Comparison of ENCODE assay signal across 13 mouse cellular contexts in genomic region chr8:71290211-71290610, GRCm38 (mm10).
"Had no signal": no experiment of that assay in that cellular context is flagged by ENCODE, and none has a peak within 500 bp of the region (broad histone marks: within the 10 kb centered on the region; RNA-seq: fewer than 3 reads in every experiment).

No protein-coding gene starts in this region.

- H3K4me2 ChIP-seq: kidney, embryonic 15.5 days; limb, embryonic 15.5 days; liver, embryonic 12.5 days; lung, embryonic 15.5 days; midbrain, embryonic 11.5 days; neural tube, embryonic 13.5 days; stomach, embryonic 15.5 days had no signal

- H3K27ac ChIP-seq: kidney, embryonic 15.5 days; left cerebral cortex, adult 2 months; limb, embryonic 15.5 days; liver, embryonic 12.5 days; lung, embryonic 15.5 days; neural tube, embryonic 13.5 days; stomach, embryonic 15.5 days had no signal

- H3K9me3 ChIP-seq: kidney, embryonic 15.5 days; limb, embryonic 15.5 days; lung, embryonic 15.5 days; neural tube, embryonic 13.5 days; stomach, embryonic 15.5 days had no signal

- ATAC-seq: liver, embryonic 12.5 days; midbrain, embryonic 16.5 days had no signal

- DNase-seq: kidney, postnatal 25 days; lung, postnatal 14 days; retina, postnatal 1 day; thymus, postnatal 4 days had no signal

- H3K4me1 ChIP-seq: kidney, embryonic 15.5 days; neural tube, embryonic 13.5 days; stomach, embryonic 15.5 days had no signal

- H3K27me3 ChIP-seq: kidney, embryonic 15.5 days; limb, embryonic 15.5 days; liver, embryonic 12.5 days; lung, embryonic 15.5 days; neural tube, embryonic 13.5 days; stomach, embryonic 15.5 days had no signal

- H3K4me3 ChIP-seq: kidney, embryonic 15.5 days; left cerebral cortex, adult 2 months; limb, embryonic 15.5 days; liver, embryonic 12.5 days; lung, embryonic 15.5 days; neural tube, embryonic 13.5 days; stomach, embryonic 15.5 days had no signal

- H3K9ac ChIP-seq: kidney, embryonic 15.5 days; limb, embryonic 15.5 days; liver, embryonic 12.5 days; lung, embryonic 15.5 days; neural tube, embryonic 13.5 days; stomach, embryonic 15.5 days had no signal
